Mouse (Mus musculus) kidney, adult 11 months (tissue): ENCODE data around the gene Gstt3.

Experiments used
- DNase-seq: peaks from one replicate; pipeline ENCODE4 v3.0.0; 2022

Gstt3 gene

DNA sequence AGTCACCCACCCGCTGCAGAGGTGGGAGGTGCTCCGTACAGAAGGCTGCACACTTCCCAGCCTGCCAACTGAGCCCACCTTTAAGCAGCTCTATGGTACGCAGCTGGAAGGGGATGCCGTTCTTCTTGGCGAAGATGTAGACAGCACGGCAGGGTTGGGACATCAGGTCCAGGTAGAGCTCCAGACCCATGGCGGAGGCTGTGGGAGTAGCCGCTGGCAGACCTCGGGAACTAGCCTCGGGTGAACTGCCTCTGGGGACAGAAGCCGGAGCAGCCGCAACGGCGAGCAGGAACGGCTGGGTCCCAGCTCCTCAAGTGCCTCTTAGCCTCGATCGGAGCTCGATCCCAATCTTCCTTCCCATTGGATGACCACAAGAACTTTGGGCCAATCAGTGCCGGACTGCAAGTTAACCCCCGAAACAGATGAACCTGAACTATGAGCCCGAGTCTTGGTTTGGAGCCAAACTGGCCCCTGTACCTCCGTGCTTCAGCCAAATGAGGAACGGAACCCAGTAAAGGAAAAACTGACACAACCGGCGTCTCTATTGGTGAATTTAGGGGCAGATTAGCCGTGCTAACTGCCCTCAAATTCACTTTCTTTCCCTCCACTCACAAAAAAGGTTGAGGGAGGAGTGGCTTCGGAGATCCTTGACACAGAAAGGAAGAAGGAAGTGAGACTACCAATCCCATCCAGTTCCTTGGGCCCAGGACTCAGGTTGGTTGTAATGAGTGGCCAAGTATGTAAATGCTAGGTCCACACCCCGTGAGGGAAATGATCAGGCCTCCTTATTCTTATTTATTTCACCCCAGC, at the start of gene Gstt3, which contains the start of gene Gm20441:
TSS of gene Gstt3 (minus strand) at position 646 of the 810 bp plus-strand sequence.
TSS of gene Gm20441 (minus strand) at position 186 of the 810 bp plus-strand sequence.
- DNase-seq = peak; percentile 92

DNA sequence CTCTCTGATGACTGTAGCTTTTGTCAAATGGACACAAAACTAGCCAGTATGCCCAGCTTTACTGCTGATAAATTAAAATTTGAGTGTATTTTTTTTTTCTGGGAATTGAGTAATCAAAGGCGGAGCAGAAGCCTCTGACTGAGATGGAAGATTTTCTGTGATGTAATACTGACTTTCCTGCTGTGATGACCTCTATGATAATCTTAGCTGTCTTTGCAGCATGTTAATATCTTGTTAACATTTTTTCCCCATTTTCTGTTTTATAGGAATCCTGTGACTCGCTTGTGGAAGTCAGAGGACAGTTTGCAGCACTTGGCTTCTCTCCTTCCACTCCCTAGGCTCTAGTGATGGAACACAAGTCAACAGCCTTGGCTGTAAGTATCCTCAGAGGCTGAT, 49.1 kb upstream of the Gstt3 start:
- DNase-seq = no peak

DNA sequence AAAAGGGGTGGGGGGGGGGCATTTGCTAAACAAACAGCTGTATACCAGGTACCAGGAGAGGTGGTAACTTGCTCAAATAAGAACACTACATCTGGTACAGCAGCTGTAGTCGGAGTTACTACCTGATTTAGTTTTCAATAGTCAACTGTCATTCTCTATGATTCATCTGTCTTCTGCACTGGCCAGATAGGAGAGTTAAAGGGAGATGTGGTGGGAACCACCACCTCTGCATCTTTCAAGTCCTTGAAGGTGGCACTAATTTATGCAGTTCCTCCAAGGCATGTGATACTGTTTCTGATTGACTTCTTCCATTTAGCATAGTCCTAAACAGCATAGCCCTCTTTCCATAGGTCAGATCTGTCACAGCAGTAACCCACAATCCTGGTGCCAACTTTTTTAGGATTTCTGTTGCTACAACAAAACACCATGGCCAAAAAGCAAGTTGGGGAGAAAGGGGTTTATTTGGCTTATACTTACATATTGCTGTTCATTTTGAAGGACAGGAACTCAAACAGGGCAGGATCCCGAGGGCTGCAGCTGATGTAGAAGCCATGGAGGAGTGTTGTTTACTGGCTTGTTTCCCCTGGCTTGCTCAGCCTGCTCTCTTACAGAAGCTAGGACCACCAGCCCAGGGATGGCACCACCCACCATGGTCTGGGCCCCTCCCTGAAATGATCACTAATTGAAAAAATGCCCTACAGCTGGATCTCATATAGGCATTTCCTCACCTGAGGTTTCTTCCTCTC, 48.5 kb upstream of the Gstt3 start:
- no peak for DNase-seq

DNA sequence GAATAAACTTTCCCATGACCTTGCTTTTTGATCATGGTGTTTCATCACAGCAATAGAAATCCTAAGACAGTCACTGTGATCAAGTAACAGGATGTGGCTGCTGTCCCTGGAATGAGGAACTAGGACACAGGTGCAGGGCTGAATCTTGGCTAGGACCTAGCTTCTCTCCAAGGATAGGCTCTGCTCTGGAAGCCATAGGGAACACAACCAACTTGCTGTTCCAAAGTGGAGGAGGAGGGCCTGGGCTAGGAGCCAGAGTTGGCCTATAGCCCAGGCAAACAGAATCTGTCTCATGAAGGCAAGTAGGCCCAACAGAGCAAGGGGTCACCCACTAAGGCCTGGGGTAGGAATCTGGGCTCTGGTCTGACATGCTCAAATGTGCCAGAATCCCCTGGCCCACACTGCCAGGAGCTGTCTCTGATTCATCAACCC, 47.3 kb upstream of the Gstt3 start:
- DNase-seq = peak; percentile 77

DNA sequence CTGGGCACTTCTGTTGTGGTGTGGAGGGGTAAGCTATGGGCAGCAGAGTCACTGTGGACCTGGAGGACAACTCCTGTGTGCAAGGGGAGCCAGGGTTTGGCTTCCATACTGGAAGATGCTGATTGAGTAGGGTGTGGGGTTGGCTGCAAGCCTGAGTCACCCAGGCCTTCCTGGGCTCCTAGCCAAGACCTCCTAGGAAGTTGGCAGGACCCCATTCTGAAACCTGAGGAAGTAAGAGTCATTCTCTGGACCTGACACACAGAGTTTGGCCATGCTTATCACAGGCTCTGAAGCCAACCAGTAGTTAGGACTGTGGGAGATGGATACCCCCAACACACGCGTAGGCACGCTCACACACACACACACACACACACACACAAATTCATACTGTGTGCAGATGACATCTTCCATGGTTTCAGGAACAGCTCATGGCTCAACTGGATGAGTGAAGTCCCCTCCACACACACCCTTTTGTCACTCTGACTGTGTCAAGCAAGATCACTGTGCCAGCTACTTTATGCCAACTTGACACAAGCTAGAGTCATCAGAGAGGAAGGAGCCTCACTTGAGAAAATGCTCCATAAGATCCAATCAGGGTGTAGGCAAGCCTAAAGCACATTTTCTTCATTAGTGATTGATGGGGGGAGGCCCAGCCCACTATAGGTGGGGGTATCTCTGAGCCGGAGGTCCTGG, 46.6 kb upstream of the Gstt3 start:
- peak; percentile 82 for DNase-seq

DNA sequence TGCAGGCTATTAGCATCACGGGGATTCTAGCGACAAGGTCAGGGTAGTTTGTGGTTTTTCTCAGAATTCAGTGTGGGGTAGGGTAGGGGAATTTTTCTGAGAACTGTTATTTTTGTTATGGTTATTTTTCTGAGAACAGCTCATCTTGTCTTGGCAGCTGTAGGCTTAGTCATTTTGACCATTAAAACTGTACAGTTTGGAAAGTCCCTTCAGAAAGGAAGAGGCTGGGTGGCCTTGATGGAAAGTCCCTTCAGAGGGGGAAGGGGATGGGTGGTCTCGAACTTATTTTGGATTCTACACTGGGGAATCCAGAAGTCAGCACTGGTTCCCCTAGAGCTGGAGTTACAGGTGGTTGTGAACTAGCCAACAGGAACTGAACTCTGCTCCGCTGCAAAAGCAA, 43.3 kb upstream of the Gstt3 start:
- DNase-seq = no peak

DNA sequence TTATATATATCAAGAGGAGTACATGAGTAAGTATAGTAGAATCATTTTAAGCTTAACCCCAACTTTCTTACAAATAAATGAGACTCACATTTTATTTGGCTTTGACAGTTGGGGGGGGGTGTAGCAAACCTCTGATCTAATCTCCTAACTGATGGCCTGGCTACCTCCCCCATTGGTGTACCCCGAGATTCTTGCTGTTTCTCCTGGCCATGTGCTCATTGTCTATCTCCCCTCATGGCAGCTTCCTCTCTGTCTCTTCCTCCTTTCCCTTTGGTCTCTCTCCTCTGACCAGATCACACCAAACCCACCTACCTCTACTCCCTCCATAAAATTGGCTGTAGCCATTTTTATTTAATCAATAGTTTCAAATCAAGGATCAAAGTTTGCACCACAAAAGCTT, 42.6 kb upstream of the Gstt3 start:
- DNase-seq = no peak

DNA sequence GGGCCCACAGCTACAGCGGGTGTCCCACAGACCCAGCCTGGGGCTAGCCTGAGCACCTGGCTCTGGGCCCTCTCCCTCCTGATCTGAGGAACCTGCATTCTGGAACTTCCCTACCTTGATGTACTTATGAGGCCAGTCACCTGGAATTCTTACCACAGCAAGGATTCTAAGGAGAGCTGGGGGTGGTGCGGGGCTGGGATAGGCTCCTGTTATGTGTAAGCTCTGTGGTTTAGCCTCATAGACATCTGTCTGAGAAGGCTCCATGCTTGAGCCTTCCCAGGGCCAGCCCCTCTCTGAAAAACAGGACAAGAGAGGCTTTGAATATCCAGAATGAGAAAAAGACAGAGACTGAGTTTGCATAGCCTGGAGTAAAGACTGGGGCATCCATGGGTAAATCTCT, 41.2 kb upstream of the Gstt3 start, which contains the start of gene Gstt4:
TSS of gene Gstt4 (minus strand) at position 101 of the 400 bp plus-strand sequence.
- DNase-seq = no peak

DNA sequence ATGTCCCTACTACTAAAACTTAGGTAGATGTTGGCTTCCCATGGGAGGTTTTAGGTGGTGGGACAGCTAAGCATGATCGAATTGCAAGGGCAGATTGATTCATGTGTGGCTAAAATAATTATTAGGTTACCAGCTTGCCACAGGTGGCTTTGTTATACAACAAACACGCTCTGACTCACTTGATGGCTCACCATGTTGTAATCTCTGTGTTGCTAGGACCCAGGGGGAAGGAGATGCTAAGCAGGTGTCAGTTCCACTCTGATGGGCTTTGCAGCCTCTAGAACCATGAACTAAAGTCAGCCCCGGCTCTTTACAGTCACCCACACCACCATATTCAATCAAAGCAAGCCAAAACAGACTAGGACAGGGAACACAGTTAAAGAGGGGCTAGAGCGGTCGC, 38.7 kb upstream of the Gstt3 start:
- no peak for DNase-seq

DNA sequence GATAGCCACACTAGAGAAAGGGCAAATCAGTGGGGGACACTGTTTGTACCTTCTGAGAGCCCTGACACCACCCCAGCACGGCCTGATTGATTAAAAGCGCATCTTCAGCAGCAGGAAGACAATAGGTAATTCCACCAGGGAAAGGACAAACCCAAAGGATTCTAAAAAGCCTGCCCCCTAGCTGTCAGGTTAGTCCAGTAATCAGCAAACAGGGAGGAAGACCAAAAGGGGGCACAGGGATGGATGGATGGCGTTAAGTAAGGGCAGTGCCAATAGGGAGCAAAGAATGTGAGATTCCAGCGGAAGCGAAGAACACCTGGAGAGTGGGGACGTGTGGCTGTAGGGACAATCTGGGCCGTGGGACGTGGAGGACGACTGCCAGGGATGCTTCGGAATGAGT, 37.4 kb upstream of the Gstt3 start:
- DNase-seq = no peak

DNA sequence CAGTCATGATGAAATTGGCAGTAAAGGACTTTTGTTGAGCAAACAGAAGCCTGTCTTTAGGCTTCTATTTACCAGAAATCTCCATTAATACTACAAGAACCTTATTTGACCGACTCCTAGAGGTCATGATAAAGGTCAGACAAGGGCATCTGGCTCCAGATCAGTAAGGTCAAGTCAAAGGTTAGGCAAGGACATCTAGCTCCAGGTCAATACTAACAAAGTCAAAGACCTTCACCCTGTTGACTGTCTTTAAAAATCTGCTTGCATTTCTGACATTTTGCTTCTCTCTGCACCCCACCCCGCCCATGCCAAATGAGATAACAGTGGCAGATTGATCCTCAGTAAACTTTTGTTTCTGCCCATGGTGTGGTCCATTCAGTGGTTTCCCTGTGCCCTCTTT, 23.0 kb upstream of the Gstt3 start:
- no peak for DNase-seq

DNA sequence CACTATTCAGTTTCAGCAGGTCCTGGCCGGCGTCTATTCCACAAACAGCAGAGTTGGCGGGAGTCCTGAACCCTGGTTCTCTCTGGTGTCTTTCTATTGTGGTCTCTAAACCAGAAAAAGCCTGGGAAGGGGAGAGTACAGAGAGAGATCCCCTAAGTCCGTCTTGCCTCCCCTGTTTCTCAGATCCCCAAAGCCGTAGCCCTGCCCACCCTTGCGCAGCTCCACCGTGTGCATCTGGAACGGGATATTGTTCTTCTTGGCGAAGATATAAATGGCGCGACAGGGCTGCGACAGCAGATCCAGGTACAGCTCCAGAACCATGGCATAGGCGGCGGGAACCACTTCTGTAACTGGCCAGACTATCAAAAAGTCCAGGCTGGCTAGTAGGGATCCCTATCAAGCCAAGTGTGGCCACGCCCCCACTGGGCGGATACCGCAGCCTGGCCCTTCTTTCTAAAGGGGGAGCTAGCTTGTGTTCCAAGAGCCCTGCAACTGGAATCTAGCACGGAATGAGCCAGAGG, 17.0 kb upstream of the Gstt3 start, which contains the start of gene Gstt1:
TSS of gene Gstt1 (minus strand) at position 409 of the 521 bp plus-strand sequence.
- DNase-seq = peak; percentile 79

DNA sequence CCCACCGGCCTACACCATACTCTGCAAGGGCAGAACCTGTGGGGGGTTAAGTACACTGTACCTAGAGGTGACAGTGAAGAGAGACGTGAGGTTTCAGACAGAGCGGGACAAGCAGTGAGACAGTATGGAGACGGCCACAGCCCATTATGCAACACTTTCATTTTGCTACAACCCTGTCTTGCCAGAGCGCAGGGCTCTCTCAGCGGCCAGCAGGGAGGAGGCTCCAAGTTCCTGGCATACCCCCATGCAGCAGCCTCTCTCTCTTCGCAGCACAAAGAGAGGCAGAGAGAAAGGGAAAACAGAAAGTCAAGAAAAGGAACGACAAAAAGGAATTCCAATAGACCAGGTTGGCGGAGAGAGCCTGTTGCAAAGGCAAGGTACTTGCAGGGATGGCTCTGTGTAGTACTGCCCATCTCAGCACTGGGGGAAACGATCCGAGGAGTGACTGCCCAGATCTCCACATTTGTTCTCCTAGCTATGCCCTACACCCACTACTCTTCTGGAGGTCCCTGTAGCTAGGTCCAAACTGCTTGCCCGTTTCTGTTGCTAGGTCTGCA, 16.5 kb upstream of the Gstt3 start:
- peak; percentile 59 for DNase-seq

DNA sequence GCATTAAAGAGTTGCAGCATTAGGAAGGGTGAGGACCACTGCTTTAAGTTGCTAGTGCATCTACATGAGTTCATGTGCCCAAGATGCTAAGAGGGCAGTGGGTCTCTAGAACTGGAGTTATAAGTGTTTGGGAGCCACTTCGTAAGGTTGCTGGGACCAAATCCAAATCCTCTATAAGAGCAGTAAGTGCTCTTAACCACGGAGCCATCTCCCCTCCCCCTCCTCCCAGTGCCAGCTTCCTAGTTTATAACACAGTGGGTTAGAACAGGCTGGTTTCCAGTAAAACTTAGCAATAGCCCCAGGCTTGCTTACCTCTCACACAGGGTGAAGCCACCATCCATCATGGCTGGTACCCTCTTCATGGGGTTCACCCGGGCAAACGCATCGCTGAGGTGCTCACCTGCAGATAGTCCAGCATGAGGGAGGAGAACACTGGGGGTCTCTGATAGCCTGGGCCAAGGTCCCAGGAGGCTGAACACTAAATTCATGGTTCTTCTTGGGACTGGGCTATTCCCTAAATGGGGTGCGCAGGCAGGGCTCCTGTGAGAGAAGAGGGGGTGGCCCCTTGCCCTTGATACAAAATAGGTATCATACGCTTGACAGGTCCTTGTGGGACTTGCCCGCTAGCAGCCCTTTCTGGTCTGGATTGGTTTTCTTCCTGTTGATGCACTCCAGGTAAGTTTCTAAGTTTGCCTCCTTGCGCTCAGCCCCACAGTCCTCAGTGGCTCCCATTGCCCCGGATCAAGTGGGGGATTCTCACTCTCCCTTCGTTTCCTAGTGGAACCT, 15.7 kb upstream of the Gstt3 start:
- peak; percentile 41 for DNase-seq

DNA sequence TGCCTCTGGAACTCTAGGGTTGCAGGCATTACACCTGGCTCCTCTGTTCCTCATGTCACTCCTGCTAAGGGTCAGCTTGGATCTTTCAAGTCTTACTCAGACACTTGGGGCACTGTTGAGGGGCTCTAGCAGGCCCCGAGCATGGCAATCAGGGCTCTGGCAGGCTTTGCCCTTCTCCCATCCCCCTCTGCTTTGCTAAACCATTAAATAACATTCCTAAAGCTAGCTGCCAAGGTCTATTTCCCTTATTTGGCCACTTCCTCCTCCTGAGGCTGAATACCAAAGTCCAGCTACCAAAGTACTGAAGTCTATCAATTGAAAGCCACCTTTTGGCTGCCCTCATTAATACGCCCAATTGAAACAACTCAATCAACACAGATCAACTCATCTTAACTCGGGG, 13.7 kb upstream of the Gstt3 start:
- DNase-seq = peak; percentile 82

DNA sequence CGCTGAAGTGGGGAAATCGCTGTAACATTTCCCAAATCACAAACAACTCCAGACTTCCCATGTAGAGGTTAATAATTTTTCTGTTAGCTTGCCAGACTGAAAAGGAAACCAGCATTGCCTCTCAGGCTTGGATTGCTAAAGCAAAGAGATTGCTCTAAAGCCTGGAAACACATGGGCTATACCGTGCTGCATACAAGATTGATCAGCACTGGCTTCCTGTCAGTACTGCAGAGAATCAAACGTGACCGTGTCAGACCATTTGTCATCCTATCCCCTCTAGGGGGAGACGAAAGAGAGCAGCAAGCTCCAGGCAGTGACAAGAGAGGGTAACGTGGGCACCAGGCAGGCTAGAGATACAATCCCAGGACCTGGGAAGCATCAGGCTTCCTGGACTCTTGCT, 9.6 kb upstream of the Gstt3 start:
- DNase-seq = no peak

DNA sequence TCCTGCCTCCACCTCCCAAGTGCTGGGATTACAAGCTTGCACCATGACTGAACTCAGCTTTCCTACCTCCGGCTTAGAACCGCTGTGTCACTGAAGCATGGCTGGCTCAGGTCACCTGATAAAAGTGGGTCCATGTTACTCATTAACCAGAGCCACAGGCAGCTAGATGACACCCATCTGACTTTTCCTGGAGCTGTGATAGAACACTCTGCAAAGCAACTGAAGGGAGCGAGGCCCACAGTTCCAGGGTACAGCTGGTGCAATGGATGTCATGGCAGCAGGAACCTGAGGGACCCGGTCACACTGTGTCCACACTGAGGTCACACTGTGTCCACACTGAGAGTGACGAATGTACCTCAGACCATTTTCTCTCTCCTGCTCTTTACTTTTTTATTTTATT, 8.6 kb upstream of the Gstt3 start:
- DNase-seq = peak; percentile 84

DNA sequence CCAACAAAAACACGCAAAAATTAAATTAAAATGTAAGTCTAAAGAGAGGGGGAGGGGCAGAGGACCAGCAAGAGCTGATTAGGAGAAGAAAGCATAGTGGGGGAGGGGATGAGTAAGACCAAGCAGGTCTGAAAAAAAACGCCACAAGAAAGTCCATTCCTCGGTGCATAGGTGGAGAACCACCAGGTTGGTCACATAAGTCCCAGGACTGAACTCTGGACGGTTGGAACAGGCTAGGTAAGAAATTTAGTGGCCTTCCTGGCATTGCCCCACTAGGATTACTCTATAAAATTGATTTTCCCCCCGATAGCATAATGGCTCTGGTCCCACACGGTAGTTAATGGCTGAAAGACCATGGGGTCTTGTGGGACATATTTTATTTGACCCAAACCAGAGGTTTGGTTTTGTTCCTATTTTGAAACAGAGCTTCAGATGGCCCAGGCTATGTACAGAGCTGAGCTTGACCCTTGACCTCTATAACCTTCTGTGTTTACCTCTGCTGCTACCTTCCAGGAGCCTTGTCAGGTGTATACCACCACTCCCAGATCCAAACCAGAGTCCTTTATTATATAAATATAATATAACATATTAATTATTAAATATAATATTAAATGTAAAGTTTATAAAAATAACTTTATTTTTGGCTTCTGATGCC, 8.0 kb upstream of the Gstt3 start:
- no peak for DNase-seq

DNA sequence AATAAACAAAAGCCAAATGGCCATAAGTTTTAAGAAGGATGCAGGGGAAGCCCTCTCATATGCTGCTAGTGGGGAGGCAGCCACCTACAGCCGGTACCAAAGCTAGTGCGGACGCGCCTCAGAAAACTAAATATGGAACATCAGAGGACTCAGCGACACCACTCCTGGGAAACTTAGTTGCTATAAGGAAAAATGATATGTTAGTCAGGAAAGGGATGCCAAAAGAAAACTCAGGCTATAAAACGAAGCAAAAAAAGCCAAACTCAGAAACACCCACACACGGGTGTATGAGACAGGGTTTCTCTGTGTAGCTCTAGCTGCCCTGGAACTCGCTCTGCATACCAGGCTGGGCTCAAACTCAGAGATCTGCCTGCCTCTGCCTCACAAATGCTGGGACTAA, 7.1 kb upstream of the Gstt3 start:
- DNase-seq = no peak

DNA sequence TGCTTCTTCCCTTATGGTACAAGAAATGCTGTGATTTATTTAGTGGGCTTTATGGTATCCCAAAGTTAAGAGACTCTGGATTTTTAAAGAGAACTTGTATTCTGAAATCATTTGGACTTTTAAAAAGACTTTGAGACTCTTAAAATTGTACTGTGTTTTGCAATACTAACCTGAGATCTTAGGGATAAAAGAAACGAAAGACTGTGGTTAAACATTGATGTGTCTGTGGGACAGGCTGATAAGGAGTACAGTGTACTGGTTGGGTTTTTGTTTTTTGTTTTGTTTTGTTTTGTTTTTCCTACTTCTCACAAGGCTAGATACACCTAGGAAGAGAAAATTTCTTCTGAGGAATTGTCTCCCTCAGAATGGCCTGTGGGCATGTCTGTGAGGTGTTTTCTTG, 4.2 kb upstream of the Gstt3 start:
- no peak for DNase-seq
